Mouse (Mus musculus): ENCODE measurements around the gene Heyl.
"Not testable (repeated sequence)": the region's sequence is repeated elsewhere in the genome, so short reads cannot be mapped to it uniquely, and the experiment has no call there.

The Heyl gene

DNA sequence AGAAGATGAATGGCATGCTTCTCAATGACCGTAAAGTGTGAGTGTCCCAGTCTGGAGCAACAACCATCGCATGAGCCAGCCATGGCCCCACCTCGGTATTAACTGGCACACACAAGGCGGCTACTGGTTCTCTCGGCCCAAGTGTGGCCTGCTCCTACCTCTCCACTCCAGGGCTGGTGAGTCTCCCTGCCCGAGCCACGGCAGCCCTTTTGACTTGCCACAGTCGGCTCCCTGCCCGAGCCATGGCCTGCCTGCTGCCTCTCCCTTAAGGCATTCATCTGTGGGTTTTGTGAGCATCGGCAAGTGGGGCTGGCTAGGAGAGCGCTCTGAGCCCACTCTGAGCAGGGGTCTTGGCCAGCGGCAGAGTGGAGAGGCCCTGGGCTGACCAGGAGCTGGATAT is 55.7 kb downstream of the Heyl start:
- DNase-seq = no peak

- DNase-seq = no peak
These were observed 59.0 kb downstream of the Heyl start for GRCm38 (mm10) chr4:123292390-123292789.

GRCm38 (mm10) chr4:123292989-123293388 is 59.6 kb downstream of the Heyl start:
- DNase-seq = no peak

GRCm38 (mm10) chr4:123293661-123294443 is 60.5 kb downstream of the Heyl start:
- no peak for DNase-seq

- not testable (repeated sequence) for DNase-seq
These were observed 61.7 kb downstream of the Heyl start for GRCm38 (mm10) chr4:123295026-123295425.

DNA sequence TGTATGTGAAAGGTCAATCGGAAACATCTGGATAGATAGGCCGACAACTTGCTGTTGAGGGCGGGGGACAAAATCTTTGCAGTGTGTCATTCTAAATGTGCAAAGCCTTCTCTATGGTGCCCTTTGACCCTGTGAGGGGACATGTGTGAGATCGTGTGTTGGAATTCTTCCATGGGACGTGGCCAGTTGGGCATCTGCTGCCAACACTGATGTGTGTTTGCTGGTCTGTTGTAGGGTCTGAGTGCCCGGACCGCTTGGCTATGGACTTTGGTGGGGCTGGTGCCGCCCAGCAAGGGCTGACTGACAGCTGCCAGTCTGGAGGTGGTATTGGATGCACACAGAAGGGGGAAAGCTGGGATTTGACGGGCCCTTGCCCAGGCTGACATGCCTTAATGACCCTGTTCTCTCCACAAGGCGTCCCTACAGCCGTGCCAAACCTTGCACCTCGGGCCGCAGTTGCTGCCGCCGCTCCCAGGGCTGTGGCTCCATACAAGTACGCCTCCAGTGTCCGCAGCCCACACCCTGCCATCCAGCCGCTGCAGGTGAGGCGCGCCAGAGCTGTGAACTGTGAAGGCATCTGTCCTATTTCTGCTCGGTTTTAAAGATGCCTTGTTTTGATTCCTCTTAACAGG is 62.3 kb downstream of the Heyl start:
- no peak for DNase-seq

DNA sequence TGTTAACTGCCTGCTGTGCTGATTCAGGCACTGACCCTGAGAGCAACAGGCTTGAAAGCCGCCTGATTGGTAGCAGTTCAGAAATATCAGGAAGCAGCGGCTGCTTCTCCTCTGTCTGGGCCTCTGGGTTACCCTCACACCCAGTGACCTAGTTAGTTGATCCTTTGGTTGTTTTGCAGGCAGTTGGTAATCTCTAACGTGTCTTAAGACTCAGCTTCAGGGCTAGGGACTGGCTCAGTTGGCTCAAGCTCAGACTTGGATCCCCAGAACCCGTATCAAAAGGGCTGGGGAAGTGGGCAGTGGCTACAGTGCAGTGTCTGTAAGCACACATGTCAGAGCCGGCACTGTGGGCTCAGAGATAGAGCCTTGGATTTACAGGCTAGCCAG is 62.8 kb downstream of the Heyl start:
- DNase-seq = no peak

DNA sequence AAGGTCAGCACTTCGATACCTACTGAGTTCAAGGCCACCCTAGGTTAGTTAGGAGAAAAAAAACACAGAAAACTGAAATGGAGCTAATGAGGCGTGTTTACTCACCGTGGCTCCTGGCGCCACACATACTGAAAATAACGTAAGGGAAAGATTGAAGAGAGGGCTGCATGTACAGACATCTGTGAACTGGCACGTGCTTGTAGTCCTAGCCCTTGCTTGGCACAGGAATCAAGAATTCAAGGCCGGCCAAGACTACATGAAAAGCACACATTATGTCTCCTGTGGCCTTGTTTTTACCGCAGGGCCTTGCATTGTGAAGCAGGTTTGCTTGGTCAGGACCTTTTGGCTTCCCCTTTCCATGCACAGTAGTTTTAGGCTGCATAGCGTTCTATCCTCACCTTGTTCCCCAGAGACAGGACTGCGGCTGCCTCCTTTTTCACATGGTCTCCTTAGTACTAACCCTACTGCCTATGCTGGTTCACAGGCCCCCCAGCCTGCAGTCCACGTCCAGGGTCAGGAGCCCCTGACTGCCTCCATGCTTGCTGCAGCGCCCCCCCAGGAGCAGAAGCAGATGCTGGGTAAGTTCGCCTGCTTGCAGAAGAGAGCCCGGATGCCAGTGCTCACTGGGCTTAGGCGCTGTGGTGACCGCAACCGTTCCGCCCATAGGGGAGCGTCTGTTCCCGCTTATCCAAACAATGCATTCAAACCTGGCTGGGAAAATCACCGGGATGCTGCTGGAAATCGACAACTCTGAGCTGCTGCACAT is 64.0 kb downstream of the Heyl start:
- no peak for DNase-seq

- DNase-seq = no peak
These were observed 64.9 kb downstream of the Heyl start for GRCm38 (mm10) chr4:123298226-123298625.

- DNase-seq = peak; percentile 47
These were observed 65.8 kb downstream of the Heyl start for GRCm38 (mm10) chr4:123298980-123299670.
